Mouse (Mus musculus): ENCODE measurements at regions not wholly inside any gene's neighbourhood (a gene's known extent, or its start where the extent isn't known, plus 50 kb on each side); places are given as distances from the start of the nearest gene placed in this dataset.

GRCm38 (mm10) chr15:51392449-51393405 lies 2492.0 kb upstream of the Gm7489 start:
- peak; percentile 4 to 5 for DNase-seq (ENCODE audit: low spot score in 2 of 2)

DNA sequence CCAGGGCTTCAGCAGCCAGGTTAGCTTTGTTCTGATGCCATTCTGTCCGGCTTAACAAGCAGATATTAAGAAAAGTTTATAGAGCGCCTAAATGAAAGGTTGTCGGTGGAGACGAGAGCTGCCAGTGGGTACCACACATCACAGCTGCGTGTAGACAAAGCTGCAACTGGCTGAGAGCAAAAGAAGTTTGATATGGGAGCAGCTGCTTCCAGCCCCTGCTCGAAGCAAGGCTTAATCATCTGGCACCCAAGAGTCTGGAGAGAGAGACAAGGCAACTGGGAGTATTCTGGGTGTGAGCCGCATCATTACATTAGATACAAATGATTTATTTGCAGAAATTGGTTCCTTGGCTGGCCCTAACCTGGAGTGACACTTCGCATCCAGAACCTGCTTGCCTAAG lies 2488.7 kb upstream of the Gm7489 start:
- DNase-seq (ENCODE audit: low spot score in 2 of 2): no peak

DNA sequence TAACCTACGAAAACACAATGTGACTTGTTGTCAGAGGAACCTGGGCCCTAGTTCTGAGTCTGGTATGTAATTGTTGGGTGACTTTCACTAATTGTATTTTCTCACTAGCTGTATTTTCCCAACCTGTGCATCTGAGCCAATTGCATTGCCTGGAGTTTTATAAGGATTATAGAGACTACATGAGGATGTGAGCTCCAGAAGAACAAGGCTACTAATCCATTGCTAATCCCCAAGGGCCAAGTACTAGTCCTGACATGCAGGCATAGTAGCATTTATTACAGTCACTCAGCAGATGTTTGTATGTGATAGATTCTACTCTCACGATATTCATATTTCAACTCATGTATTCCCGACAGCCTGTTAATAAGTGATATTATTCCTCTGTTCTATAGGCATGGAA lies 2481.1 kb upstream of the Gm7489 start:
- no peak for DNase-seq (ENCODE audit: low spot score in 2 of 2)

GRCm38 (mm10) chr15:51409791-51410308 lies 2474.9 kb upstream of the Gm7489 start:
- no peak for DNase-seq (ENCODE audit: low spot score in 2 of 2)

DNA sequence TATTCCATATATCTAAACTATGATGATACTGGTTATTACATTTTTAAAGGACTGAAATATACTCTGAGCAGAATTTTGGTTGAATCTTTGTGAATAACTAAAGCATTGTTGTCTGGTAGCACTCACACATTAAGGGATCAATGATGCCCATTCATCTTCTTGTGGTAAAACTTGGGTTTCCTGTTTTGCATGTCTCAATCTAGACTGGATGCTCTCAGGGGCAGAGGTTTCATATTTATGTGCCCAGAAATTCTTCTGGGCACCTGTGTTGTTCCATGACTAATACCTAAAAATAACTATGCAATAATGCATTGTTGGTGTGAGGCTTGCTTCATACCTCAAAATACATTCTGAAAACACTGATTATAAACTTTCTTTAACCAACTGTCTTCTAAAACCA lies 2472.7 kb upstream of the Gm7489 start:
- no peak for DNase-seq (ENCODE audit: low spot score in 2 of 2)

DNA sequence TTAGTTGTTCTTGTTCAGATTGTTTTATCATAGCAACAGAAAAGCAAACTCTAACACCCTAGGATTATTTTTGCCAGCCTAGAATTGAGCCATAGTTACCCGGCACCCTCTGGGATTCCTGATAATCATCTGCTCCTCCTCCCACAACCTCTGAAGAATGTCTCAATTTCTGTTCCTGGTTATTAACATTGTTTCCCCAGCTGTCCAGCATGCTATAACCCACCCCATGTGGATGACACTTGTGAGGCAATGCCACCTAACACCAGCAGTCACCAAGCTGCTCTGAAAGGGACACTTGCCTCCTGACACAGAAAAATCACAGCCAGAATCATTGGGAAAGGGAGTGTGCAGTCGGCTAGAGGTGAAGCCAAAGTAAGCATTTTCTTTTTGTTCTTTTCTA lies 2442.1 kb upstream of the Gm7489 start:
- no peak for DNase-seq (ENCODE audit: low spot score in 2 of 2)

GRCm38 (mm10) chr15:51469895-51470294 lies 2414.8 kb upstream of the Gm7489 start:
- no peak for DNase-seq (ENCODE audit: low spot score in 2 of 2)

DNA sequence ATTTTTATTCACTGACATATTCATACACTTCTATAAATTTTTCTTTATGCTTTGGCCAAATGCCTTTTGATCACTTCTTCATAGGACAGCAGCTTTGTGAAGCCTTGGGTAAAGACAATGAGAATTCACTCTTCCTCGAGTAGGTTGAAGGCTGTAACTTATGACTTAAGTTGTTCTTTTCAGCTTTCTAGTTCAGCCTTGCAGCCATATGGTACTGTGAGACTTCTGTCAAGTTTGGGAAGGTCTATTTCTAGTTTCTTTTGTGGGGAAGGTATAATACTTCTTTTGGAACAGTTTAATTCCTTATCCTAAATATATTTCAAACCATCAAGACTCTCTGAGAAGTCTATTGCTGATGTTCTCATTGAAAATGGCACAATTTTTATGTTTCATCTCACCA lies 2413.6 kb upstream of the Gm7489 start:
- DNase-seq (ENCODE audit: low spot score in 2 of 2): no peak

- no peak for DNase-seq (ENCODE audit: low spot score in 2 of 2)
Observed at GRCm38 (mm10) chr15:51472049-51472448, 2412.7 kb upstream of the Gm7489 start.

- DNase-seq (ENCODE audit: low spot score in 2 of 2): no peak
Observed at GRCm38 (mm10) chr15:51481856-51482255, 2402.8 kb upstream of the Gm7489 start.

DNA sequence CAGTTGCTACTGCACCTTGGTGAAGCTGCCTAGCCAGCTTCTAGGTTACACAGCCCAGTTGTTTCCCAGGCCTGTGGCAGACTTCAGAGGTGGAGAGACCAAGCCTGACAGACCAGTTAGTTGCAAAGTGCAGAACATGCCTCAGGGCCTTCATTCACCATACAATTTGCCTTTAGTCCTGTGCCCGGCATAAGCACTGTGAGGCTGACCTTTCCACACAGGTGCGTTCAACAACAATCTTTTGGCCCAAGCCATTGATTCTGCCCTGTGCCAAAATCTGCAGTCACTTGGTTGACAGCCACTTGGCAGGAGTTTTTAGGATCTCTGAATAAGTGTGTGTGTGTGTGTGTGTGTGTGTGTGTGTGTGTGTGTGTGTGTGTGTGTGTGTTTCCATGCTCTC lies 2400.5 kb upstream of the Gm7489 start:
- no peak for DNase-seq (ENCODE audit: low spot score in 2 of 2)

- DNase-seq (ENCODE audit: low spot score in 2 of 2): no peak
Observed at GRCm38 (mm10) chr15:51485554-51485953, 2399.2 kb upstream of the Gm7489 start.

GRCm38 (mm10) chr15:51502058-51502741 lies 2382.5 kb upstream of the Gm7489 start:
- no peak for DNase-seq (ENCODE audit: low spot score in 2 of 2)

DNA sequence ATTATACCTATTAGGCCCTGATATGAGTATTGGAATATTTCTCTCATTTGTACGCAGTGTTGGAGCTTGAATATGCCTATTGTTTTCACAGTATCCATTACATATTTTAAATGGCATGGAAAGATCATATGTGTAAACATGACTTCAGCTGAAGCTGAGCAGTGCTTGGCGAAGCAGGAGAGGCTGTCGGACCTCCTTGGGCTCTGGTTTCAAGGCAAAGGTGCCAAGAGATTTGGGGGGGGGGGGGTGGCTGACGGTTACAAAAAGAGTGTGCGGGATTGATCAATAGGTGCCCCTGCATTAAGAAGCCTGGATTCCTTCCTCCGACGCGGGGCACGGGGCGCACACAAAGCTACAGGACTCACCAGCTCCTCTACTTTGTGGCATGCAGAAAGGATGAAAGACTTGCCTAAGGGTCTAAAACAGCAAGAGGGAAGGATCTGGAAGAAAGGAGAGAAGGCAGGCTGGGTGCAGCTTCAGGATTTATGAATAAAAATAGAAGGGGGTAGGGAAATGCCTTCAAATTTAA lies 2381.9 kb upstream of the Gm7489 start:
- DNase-seq (ENCODE audit: low spot score in 2 of 2): no peak

GRCm38 (mm10) chr15:51503341-51503740 lies 2381.4 kb upstream of the Gm7489 start:
- no peak for DNase-seq (ENCODE audit: low spot score in 2 of 2)

DNA sequence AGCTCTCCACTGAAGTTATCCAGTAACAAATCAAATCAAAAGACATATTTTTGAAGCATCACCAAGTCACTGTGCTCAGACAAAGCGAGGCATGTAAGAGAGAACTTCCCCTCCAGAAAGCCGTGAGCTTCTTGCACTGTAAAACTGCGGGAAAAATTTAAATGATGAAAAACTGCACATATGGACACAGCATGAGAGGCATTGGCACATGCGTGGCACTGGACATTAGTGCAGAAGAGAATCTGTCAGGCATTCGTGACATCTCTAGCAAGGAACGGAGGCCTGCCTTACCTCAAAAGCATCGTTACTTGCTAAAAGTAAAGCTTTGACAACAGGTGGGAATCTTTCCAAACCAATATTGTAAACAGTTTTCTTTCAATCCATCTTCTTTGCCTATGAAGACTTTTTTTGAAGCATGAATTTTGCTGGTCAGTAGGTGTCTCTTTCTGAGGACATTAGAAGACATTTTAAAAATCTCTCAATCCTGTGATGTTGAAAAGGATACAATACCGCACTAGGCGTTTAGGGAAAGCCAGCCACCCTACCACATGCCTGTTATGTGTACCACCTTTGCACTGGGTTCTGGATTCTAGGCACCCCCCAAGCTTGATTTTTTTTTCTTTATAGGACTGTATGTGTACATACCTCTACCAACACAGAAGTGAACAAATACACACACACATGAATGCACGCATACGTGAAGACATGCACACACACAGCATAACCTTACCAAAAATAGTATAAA lies 2380.5 kb upstream of the Gm7489 start:
- DNase-seq (ENCODE audit: low spot score in 2 of 2): no peak

DNA sequence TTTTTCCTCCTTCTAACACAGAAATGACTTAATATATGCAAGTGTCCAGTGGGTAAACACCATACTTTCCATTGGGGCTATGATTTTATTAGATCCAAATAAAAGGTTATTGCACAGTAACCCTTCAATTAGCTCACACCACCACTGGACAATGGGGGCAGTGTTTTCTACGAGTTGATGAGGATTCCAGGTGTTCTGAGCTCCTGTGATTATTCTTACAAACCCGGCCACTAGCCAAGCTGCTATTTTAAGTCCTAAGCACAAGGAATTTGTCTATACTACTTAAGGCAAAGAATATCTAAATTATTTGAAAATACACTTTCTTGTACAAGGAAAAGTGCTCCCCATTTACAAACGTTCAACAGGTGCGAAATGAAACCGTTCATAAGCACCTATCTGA lies 2379.9 kb upstream of the Gm7489 start:
- no peak for DNase-seq (ENCODE audit: low spot score in 2 of 2)

DNA sequence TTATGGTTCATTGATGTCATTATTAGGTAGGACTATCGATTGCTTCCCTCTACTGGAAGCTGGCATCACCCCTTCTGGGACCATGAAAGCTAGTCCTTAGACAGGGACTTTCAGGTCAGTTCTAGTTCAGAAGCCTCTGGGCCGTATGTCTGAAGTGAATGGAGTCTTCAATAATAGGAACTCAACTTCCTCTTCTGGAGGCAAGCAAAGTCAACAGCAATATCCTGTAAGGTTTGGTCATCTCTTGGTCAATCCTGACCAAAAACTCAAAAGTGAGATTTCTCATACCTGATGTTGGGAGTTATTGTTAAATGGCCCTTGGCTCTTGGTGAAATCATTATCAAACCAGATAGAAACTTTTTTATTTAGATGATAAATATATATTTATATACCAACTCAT lies 2377.6 kb upstream of the Gm7489 start:
- no peak for DNase-seq (ENCODE audit: low spot score in 2 of 2)

DNA sequence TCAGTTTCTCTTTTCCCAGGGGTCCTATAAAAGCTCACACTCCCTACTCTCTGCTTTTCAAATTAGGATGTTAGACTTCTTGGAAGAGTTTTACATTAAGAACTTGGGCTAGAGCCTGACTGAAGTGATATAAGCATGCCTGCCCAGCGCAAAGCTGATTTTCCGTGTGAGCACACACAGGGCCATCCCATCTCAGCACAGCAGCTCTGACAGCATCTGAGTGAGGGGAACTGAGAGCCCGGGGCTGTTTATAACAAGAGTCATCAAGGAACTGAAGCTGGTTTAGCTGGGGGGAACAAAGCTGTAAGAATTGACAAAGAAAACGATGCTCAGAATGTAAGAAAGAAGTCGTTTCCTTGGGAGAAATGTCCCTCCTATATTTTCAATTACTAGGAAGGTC lies 2373.4 kb upstream of the Gm7489 start:
- DNase-seq (ENCODE audit: low spot score in 2 of 2): no peak

GRCm38 (mm10) chr15:51536317-51536716 lies 2348.4 kb upstream of the Gm7489 start:
- DNase-seq (ENCODE audit: low spot score in 2 of 2): no peak

DNA sequence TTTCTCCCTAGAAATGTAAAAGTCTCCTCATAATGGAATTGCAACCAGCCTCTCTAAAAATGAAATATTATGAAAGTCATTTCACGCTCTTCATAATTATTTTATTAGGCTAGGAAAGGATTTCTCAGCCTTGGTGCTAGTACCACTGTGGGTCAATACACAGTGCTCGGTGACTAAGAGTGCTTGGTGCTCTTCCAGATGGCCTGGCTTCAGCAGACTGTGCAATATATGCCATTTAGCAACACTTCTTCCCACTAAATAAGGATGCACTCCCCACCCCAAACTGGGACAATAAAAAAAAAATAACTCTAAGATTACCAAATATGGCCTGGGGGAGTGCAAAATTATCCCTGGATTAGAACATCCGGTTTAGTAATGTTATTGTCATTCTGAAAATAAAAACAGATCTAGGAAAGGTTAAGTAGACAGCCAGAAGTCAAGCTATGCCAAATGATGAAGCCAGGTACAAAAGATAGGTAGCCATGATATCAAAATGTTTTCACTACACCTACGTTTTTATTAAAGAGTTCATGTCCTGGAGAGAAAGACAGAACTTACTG lies 2333.4 kb upstream of the Gm7489 start:
- DNase-seq (ENCODE audit: low spot score in 2 of 2): no peak

DNA sequence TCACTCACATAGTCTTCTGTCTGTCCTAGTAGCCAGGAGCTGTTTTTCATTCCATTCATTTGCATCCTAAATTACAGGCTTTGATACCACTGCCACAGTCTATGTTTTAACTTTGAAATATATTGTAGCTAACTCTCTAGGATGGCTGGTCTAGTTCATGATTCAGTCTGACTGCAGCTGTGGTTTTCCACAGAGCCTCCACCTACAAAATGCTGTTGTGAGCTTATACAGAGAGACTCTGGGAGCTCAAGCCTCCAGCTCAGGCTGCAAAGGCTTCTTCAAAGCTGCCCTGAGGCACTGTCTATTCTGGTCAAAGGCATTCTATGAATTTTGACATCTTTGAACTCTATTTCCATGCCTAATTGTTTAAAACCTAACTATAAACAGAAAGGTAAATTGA lies 2326.5 kb upstream of the Gm7489 start:
- no peak for DNase-seq (ENCODE audit: low spot score in 2 of 2)

Data from right cerebral cortex, postnatal 36 days (tissue).